Mouse (Mus musculus): ENCODE measurements at regions not wholly inside any gene's neighbourhood (a gene's known extent, or its start where the extent isn't known, plus 50 kb on each side); places are given as distances from the start of the nearest gene placed in this dataset.

GRCm38 (mm10) chr5:121078531-121078930 lies 68.6 kb upstream of the Rph3a start:
- DNase-seq = no peak

- DNase-seq = peak; percentile 41
Measured at GRCm38 (mm10) chr5:121076741-121077140, 66.8 kb upstream of the Rph3a start.

GRCm38 (mm10) chr5:121068821-121069220 lies 58.9 kb upstream of the Rph3a start:
- DNase-seq = peak; percentile 76

GRCm38 (mm10) chr5:121064721-121065120 lies 54.8 kb upstream of the Rph3a start:
- DNase-seq = no peak

GRCm38 (mm10) chr5:121062930-121063584 lies 53.2 kb upstream of the Rph3a start:
- no peak for DNase-seq

- DNase-seq = no peak
Measured at GRCm38 (mm10) chr5:121061688-121062087, 51.8 kb upstream of the Rph3a start.

All from cerebellum, adult 9-10 months (tissue).